Mouse (Mus musculus): ENCODE results near the gene Ppfia1.

GRCm38 (mm10) chr7:144534773-144535172 is 18.8 kb downstream of the Ppfia1 start:
- no peak for TF ChIP-seq POLR2A (IDR thresholded peaks at IDR 0.05; ENCODE audit: borderline replicate concordance, extremely low read depth, insufficient read depth, insufficient read length, poor library complexity, severe bottlenecking)
- no peak for TF ChIP-seq CTCF (IDR thresholded peaks at IDR 0.05; ENCODE audit: borderline replicate concordance, extremely low read depth, insufficient read depth, insufficient read length)
